Mouse (Mus musculus) kidney, adult 11 months (tissue): Measurements from ENCODE around the gene Abhd17a.
"Not testable (repeated sequence)": the region's sequence is repeated elsewhere in the genome, so short reads cannot be mapped to it uniquely, and the experiment has no call there.

Source experiments
- DNase-seq: peaks from one replicate; pipeline ENCODE4 v3.0.0; 2022

Gene Abhd17a

GRCm38 (mm10) chr10:80608435-80608834 lies 18.3 kb upstream of the Abhd17a start:
- DNase-seq: no peak

GRCm38 (mm10) chr10:80606737-80607350 lies 16.7 kb upstream of the Abhd17a start:
- DNase-seq: no peak

GRCm38 (mm10) chr10:80606306-80606705 lies 16.2 kb upstream of the Abhd17a start:
- DNase-seq: no peak

- DNase-seq: not testable (repeated sequence)
These were observed 15.6 kb upstream of the Abhd17a start, which contains the start of gene Gm49322 for GRCm38 (mm10) chr10:80605721-80606120. Gm49322 (plus strand) TSS chr10:80606021.

- no peak for DNase-seq
These were observed 14.8 kb upstream of the Abhd17a start for GRCm38 (mm10) chr10:80604988-80605387.

GRCm38 (mm10) chr10:80604001-80604509 lies 13.9 kb upstream of the Abhd17a start:
- no peak for DNase-seq

- no peak for DNase-seq
These were observed 13.2 kb upstream of the Abhd17a start for GRCm38 (mm10) chr10:80603364-80603763.

- DNase-seq: peak; percentile 94
These were observed 12.7 kb upstream of the Abhd17a start, which contains the start of the genes Scamp4 and Adat3 for GRCm38 (mm10) chr10:80602698-80603325. Scamp4 (plus strand) TSS chr10:80602872. Adat3 (plus strand) TSS chr10:80602880.

- no peak for DNase-seq
These were observed 6.2 kb upstream of the Abhd17a start for GRCm38 (mm10) chr10:80596318-80596717.

- DNase-seq: no peak
These were observed 838 bp downstream of the Abhd17a start for GRCm38 (mm10) chr10:80589127-80589878.

GRCm38 (mm10) chr10:80587305-80587657 lies 2.9 kb downstream of the Abhd17a start:
- DNase-seq: peak; percentile 55

- no peak for DNase-seq
These were observed 3.5 kb downstream of the Abhd17a start for GRCm38 (mm10) chr10:80586407-80587304.

- no peak for DNase-seq
These were observed 4.6 kb downstream of the Abhd17a start for GRCm38 (mm10) chr10:80585581-80585980.

- no peak for DNase-seq
These were observed 5.2 kb downstream of the Abhd17a start for GRCm38 (mm10) chr10:80584642-80585552.

GRCm38 (mm10) chr10:80584045-80584488 lies 6.1 kb downstream of the Abhd17a start:
- peak; percentile 82 for DNase-seq

GRCm38 (mm10) chr10:80583047-80583446 lies 7.1 kb downstream of the Abhd17a start:
- DNase-seq: no peak

GRCm38 (mm10) chr10:80578911-80579310 lies 11.2 kb downstream of the Abhd17a start:
- peak; percentile 71 for DNase-seq

- DNase-seq: peak; percentile 83
These were observed 11.9 kb downstream of the Abhd17a start for GRCm38 (mm10) chr10:80578131-80578750.

- DNase-seq: peak; percentile 97
These were observed 12.7 kb downstream of the Abhd17a start, which contains the start of gene Klf16 for GRCm38 (mm10) chr10:80577195-80578130. Klf16 (minus strand) TSS chr10:80577321.
